Mouse (Mus musculus) adrenal gland, adult 10 weeks (tissue): ENCODE measurements around the gene Notch4. TPM values are rescaled to one million over a fixed set of nuclear protein-coding genes. Genes with fewer than 3 reads are reported as not detected.

Experiments used
- polyA plus RNA-seq: library from polyadenylated mRNA; stranded (reverse); fragments of 350-450 nt; fragmentation: Illumina TruSeq; extraction: RNeasy Lipid Tissue Mini Kit (QIAGEN cat#74804); gene quantifications from one replicate; pipeline ENCODE4 v1.2.3, GENCODE M21; 2014; ENCODE audit warnings: low read depth, low replicate concordance

Notch4 gene
- 1.3 TPM for polyA plus RNA-seq

GRCm38 (mm10) chr17:34564003-34564421 is at the start of gene Notch4:
Gene Notch4, plus strand, starts transcription at chr17:34564268.

DNA sequence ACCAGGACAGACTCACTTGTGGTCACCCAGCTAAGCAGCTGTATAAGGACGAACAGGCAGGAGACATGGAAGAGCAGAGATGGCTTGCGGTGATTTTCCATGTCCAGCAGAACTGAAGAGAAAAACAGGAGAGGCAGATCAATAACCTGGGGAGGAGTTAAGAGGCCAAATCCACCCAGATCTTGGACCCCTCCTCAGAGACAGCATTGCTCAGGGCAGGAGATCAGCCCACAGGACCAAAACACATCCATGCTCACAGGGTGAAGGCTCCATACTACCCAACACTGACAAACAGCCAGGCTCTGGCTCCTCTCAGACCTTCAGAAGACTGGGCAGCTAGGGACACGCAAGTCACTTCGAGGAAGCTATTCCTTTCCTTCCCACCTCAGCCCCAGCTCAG is 46.8 kb upstream of the Notch4 start, which contains the start of gene Btnl6:
TSS of gene Btnl6 (minus strand) at position 101 of the 400 bp plus-strand sequence.

GRCm38 (mm10) chr17:34589681-34590101 is 25.6 kb downstream of the Notch4 start, which contains the start of gene Gpsm3:
Gene Gpsm3, plus strand, starts transcription at chr17:34589806.

DNA sequence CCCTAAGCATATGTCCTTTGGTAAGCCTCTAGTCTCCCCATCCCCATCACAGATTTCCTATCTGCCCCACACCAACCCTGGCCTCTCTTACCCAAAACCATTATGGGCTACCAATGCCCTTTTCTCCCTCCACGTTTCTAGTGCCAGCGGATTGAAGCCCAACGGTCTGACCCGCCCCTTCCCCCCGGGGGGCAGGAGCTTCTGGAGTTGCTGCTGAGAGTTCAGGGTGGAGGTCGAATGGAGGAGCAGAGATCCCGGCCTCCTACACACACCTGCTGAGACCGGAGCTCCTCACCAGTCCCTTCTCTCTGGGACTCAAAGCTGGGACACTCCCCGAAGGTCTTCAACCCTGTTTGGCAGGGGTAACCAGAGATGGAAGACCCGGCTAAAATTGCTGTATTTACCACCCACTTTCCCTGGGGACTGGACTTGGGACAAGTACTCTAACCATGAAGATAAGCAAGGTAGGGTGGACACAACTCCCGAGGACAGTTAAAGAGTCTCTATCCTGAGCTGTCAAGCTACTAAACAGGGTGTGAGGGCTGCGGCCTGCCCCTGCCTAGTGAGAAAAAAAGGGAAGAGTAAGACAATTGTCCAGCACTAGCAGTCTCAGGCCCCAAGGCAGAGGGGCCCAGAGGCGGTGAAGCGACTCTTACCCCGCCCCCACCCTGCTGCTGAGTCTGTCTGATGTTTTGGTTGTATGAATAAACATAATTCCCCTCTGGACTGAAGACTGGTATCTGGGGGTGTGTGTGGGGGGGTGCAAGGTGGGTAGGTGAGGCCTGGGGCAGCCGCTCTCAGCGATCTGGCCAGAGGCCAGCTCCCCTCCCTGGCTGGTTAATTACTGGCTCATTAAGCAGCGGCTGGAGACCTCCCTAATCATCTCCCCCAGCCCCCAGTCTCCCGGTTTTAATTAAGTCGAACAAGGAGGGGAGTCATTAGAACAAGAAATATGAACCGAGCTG is 27.2 kb downstream of the Notch4 start, which contains the start of gene Pbx2:
TSS of gene Pbx2 (plus strand) at position 238 of the 965 bp plus-strand sequence.

GRCm38 (mm10) chr17:34597566-34598095 is 33.6 kb downstream of the Notch4 start, which contains the start of gene Ager:
Gene Ager, plus strand, starts transcription at chr17:34597862.

GRCm38 (mm10) chr17:34603375-34604060 is 39.5 kb downstream of the Notch4 start, which contains the start of gene Rnf5:
Gene Rnf5, minus strand, starts transcription at chr17:34603690.

GRCm38 (mm10) chr17:34604061-34604508 is 40.0 kb downstream of the Notch4 start, which contains the start of gene Agpat1:
Gene Agpat1, plus strand, starts transcription at chr17:34604262.

DNA sequence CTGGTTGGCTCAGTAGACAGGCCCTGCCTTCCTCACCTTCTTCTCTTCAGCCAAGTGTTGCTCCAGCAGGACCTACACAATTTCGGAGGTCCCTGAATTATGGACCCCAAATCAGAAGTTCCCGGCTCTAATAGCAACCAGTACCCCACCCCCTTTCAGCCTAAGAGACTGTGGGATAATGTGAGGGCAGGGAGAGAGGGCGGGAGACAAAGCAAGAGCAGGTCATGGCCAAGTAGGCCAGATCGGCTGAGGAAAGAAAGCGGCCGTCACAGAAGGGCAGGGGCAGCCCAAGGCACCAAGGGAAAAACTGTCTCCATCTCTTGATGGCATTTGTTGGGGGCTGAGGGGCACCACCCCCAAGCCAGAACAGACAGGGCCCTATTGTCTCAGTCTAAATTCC is 51.8 kb downstream of the Notch4 start, which contains the start of gene Egfl8:
TSS of gene Egfl8 (minus strand) at position 101 of the 400 bp plus-strand sequence.

DNA sequence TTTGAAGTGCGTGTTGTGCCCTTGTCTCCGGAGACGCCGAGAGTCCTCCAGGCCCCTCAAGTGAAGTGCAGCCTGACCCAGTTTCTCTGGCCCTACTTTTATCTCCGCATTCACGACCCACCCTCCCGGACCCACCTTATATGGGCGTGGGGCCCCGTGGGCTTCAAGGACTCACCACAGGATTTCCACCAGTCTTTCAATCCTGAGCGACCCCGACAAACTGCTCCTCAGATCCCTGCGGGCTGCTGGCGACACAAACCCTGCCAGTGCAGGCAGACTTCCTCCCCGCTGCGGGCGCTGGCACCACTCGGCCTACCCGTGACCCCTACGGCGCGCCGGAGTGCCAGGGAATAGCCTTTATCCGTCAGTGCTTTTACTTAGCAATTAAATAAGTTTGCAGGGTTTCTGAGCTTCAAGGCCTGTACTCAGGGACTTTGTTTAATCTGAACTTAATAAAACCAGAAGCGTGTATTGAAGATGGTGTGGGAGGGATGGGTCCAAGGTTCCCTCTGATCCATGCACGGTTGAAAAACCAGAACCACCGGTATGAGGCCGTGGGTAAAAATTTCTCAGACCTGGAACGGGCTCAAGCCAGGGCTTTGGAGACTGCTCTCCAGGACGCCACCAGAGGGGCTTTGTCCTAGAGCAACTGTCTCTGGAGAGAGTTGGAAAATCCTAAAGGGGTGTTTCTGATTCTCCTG is 64.0 kb downstream of the Notch4 start, which contains the start of gene Ppt2:
TSS of gene Ppt2 (minus strand) at position 568 of the 701 bp plus-strand sequence.

DNA sequence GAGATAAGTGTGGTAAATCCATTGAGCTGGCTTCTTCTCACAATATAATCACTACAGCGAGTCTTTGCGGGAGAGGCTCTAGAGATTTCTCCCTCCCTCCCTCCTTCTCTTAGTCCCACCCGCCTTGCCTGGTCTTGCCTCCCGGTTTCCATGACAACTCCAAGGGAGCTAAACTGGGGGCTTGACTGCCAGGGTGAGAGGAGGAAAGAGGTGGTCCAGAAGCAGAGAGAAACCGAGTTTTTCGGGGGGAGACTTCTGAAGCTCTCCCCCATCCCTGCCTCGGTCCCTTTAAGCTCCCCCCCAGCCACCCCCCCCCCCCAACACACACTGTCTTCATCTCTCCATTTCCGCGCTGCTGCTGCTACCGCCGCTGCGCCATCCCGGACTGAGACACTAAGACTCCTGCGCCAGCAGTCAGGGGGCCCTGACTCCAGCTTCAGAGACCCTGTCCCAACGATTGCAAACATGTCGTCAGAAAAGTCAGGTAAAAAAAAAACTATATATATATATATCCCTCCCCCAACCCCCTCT is 65.2 kb downstream of the Notch4 start, which contains the start of gene Prrt1:
TSS of gene Prrt1 (plus strand) at position 313 of the 531 bp plus-strand sequence.

Other genes with a start within 250 kb of the Notch4 start
- not detected for gene H2-Eb2, start 238.6 kb upstream of the Notch4 start, polyA plus RNA-seq
- not detected for gene Btnl2, start 209.4 kb upstream of the Notch4 start, polyA plus RNA-seq
- gene Btnl1, start 187.1 kb upstream of the Notch4 start, polyA plus RNA-seq, result not detected
- 3.4 TPM for gene BC051142, start 165.4 kb upstream of the Notch4 start, polyA plus RNA-seq
- gene Btnl4, start 87.0 kb upstream of the Notch4 start, polyA plus RNA-seq, result not detected
- not detected for gene Btnl6, start 46.9 kb upstream of the Notch4 start, polyA plus RNA-seq
- gene Gpsm3, start 25.5 kb downstream of the Notch4 start, polyA plus RNA-seq, result not detected
- 14.3 TPM for gene Pbx2, start 27.0 kb downstream of the Notch4 start, polyA plus RNA-seq
- gene Ager, start 33.6 kb downstream of the Notch4 start, polyA plus RNA-seq, result not detected
- gene Rnf5, start 39.4 kb downstream of the Notch4 start, polyA plus RNA-seq, result 60.1 TPM
- 3.4 TPM for gene Agpat1, start 40.0 kb downstream of the Notch4 start, polyA plus RNA-seq
- gene Egfl8, start 51.7 kb downstream of the Notch4 start, polyA plus RNA-seq, result not detected
- gene Ppt2, start 64.2 kb downstream of the Notch4 start, polyA plus RNA-seq, result 5.6 TPM
- gene Prrt1, start 65.3 kb downstream of the Notch4 start, polyA plus RNA-seq, result 3.4 TPM
- gene Fkbpl, start 80.5 kb downstream of the Notch4 start, polyA plus RNA-seq, result 4.7 TPM
- 2.6 TPM for gene Atf6b, start 82.9 kb downstream of the Notch4 start, polyA plus RNA-seq
- gene Tnxb, start 106.3 kb downstream of the Notch4 start, polyA plus RNA-seq, result 0.17 TPM
- 9.4 TPM for gene C4b, start 179.6 kb downstream of the Notch4 start, polyA plus RNA-seq
- gene Cyp21a1, start 240.3 kb downstream of the Notch4 start, polyA plus RNA-seq, result 560 TPM